Mouse (Mus musculus) ES-Bruce4 (cell line): Measurements from ENCODE around the gene Mab21l3. TPM values are rescaled to one million over a fixed set of nuclear protein-coding genes. Genes with fewer than 3 reads are reported as not detected.
A peak's percentile ranks its signal among the peaks of the same experiment; 100 is the strongest.

ENCODE experiments used
- H3K27ac ChIP-seq: 2 replicates; pipeline ENCODE4 v1.5.1; 2012; ENCODE audit warnings: low read length, inconsistent platforms; ENCODE audit not compliant: insufficient read depth
- H3K27me3 ChIP-seq: 2 replicates; pipeline ENCODE4 v1.6.1; 2012; ENCODE audit warnings: mild to moderate bottlenecking, low read length, inconsistent platforms; ENCODE audit not compliant: control insufficient read depth, poor library complexity, insufficient read depth, severe bottlenecking
- H3K36me3 ChIP-seq: 2 replicates; pipeline ENCODE4 v1.6.1; 2012; ENCODE audit warnings: inconsistent platforms, mild to moderate bottlenecking, low read length, moderate library complexity; ENCODE audit not compliant: control insufficient read depth, poor library complexity, insufficient read depth, severe bottlenecking
- H3K4me1 ChIP-seq: one replicate; pipeline ENCODE4 v1.8.1; 2011; ENCODE audit warnings: low read length; ENCODE audit not compliant: control insufficient read depth, insufficient read depth
- H3K4me3 ChIP-seq: 2 replicates; pipeline ENCODE4 v1.5.1; 2011; ENCODE audit warnings: low read depth, mild to moderate bottlenecking, low read length
- H3K9ac ChIP-seq: 2 replicates; pipeline ENCODE4 v1.6.1; 2012; ENCODE audit warnings: low read depth, mild to moderate bottlenecking, inconsistent platforms; ENCODE audit not compliant: poor library complexity, severe bottlenecking
- H3K9me3 ChIP-seq: replicated peaks from 2 replicates; pipeline ENCODE4 v1.6.1; 2012; ENCODE audit warnings: mild to moderate bottlenecking, low read length, inconsistent platforms; ENCODE audit not compliant: control insufficient read depth, poor library complexity, insufficient read depth, severe bottlenecking
- CTCF ChIP-seq: IDR thresholded peaks from one replicate; pipeline ENCODE4 v1.8.1; 2011; ENCODE audit warnings: low read depth, low read length
- EP300 ChIP-seq: IDR thresholded peaks from 2 replicates; pipeline ENCODE4 v1.6.1; 2011; ENCODE audit warnings: low read depth, low read length; ENCODE audit not compliant: insufficient read depth
- POLR2A ChIP-seq: IDR thresholded peaks from one replicate; pipeline ENCODE4 v1.8.1; 2011; ENCODE audit warnings: low read length; ENCODE audit not compliant: insufficient read depth
- polyA plus RNA-seq: library from polyadenylated mRNA; stranded (reverse); fragments of >200 nt; gene quantifications from 2 replicates; pipeline ENCODE4 v1.2.4, GENCODE M21; 2011; ENCODE audit warnings: low read depth; ENCODE audit not compliant: missing spikeins, insufficient read depth, insufficient read length

Mab21l3 gene
- polyA plus RNA-seq, 1 experiment: 3.8 TPM

- Histone ChIP-seq H3K36me3 (no peaks in the 10 kb centered on the region), H3K4me3 (no peak overlapping the region), H3K27me3 (no peaks in the 10 kb centered on the region), H3K27ac (no peak overlapping the region), H3K4me1 (peaks cover 7% of the 10 kb centered on the region), H3K9me3 (no peaks in the 10 kb centered on the region), H3K9ac (no peak overlapping the region)
- peak; percentile 41; the same call in 1 of the 2 replicates for TF ChIP-seq EP300
- no peak for TF ChIP-seq CTCF
Measured at GRCm38 (mm10) chr3:101796212-101796611, 52.5 kb downstream of the Mab21l3 start.

GRCm38 (mm10) chr3:101795387-101796039 is 53.2 kb downstream of the Mab21l3 start:
- H3K4me3 ChIP-seq: no peak overlapping the region
- H3K9ac ChIP-seq: no peak overlapping the region
- H3K27me3 ChIP-seq: no peaks in the 10 kb centered on the region
- no peak overlapping the region for H3K27ac ChIP-seq
- no peaks in the 10 kb centered on the region for H3K36me3 ChIP-seq
- TF ChIP-seq EP300 (no peak), CTCF (peak; percentile 63)
- no peaks in the 10 kb centered on the region for H3K9me3 ChIP-seq
- H3K4me1 ChIP-seq: peaks cover 7% of the 10 kb centered on the region

GRCm38 (mm10) chr3:101794666-101795065 is 54.1 kb downstream of the Mab21l3 start:
- TF ChIP-seq EP300: no peak
- TF ChIP-seq POLR2A: no peak
- no peak for TF ChIP-seq CTCF
- Histone ChIP-seq H3K9ac (no peak overlapping the region), H3K27ac (no peak overlapping the region), H3K36me3 (no peaks in the 10 kb centered on the region), H3K9me3 (no peaks in the 10 kb centered on the region), H3K4me3 (no peak overlapping the region), H3K4me1 (peaks cover 7% of the 10 kb centered on the region), H3K27me3 (no peaks in the 10 kb centered on the region)

GRCm38 (mm10) chr3:101794026-101794425 is 54.7 kb downstream of the Mab21l3 start:
- Histone ChIP-seq H3K36me3 (no peaks in the 10 kb centered on the region), H3K9ac (no peak overlapping the region), H3K9me3 (no peaks in the 10 kb centered on the region), H3K4me3 (no peak overlapping the region), H3K4me1 (peaks cover 7% of the 10 kb centered on the region), H3K27me3 (no peaks in the 10 kb centered on the region), H3K27ac (no peak overlapping the region)
- no peak for TF ChIP-seq POLR2A
- TF ChIP-seq CTCF: no peak
- TF ChIP-seq EP300: no peak

GRCm38 (mm10) chr3:101792191-101792590 is 56.6 kb downstream of the Mab21l3 start:
- no peak for TF ChIP-seq POLR2A
- no peak for TF ChIP-seq EP300
- TF ChIP-seq CTCF: no peak
- H3K27me3 ChIP-seq: no peaks in the 10 kb centered on the region
- H3K9ac ChIP-seq: no peak overlapping the region
- H3K36me3 ChIP-seq: no peaks in the 10 kb centered on the region
- no peak overlapping the region for H3K27ac ChIP-seq
- peaks cover 5% of the 10 kb centered on the region for H3K4me1 ChIP-seq
- H3K9me3 ChIP-seq: no peaks in the 10 kb centered on the region
- H3K4me3 ChIP-seq: no peak overlapping the region

- Histone ChIP-seq H3K27me3 (no peaks in the 10 kb centered on the region), H3K9ac (no peak overlapping the region)
Measured at GRCm38 (mm10) chr3:101784768-101785424, 63.9 kb downstream of the Mab21l3 start.

More at GRCm38 (mm10) chr3:101784768-101785424, 63.9 kb downstream of the Mab21l3 start:
- Histone ChIP-seq H3K27ac (no peak overlapping the region), H3K36me3 (no peaks in the 10 kb centered on the region), H3K4me3 (no peak overlapping the region), H3K9me3 (no peaks in the 10 kb centered on the region), H3K4me1 (no peaks in the 10 kb centered on the region)
- TF ChIP-seq EP300 (no peak), POLR2A (no peak), CTCF (no peak)
